Mouse (Mus musculus): ENCODE results near the gene Sec22b. TPM values are rescaled to one million over a fixed set of nuclear protein-coding genes. Genes with fewer than 3 reads are reported as not detected.

The Sec22b gene
- polyA plus RNA-seq, 1 experiment from 2014 or later: 136 TPM

GRCm38 (mm10) chr3:97956926-97957325, 55.9 kb downstream of the Sec22b start:
- Histone ChIP-seq H3K27me3 (ENCODE audit: control insufficient read depth, insufficient read depth, low read length) (no peaks in the 10 kb centered on the region), H3K9ac (ENCODE audit: low read depth, low read length) (no peak overlapping the region), H3K27ac (ENCODE audit: low read depth, low read length) (no peak overlapping the region), H3K4me1 (ENCODE audit: control insufficient read depth, insufficient read depth, low read length) (0 out of 2 replicates have a peak, but pooled peaks cover 3% of the 10 kb centered on the region), H3K36me3 (ENCODE audit: control insufficient read depth, insufficient read depth, low read length) (no peaks in the 10 kb centered on the region), H3K9me3 (ENCODE audit: control insufficient read depth, low read length) (no peaks in the 10 kb centered on the region), H3K4me2 (replicated peaks; ENCODE audit: low read depth, low read length) (no peak overlapping the region), H3K4me3 (ENCODE audit: low read length) (no peak overlapping the region)
- ATAC-seq (ENCODE audit: low FRiP score, low TSS enrichment): no peak
- WGBS: 57% methylated on average over 1 of the region's 1 CpGs

GRCm38 (mm10) chr3:97960783-97961594, 60.0 kb downstream of the Sec22b start:
- Histone ChIP-seq H3K4me3 (ENCODE audit: low read length) (no peak overlapping the region), H3K9ac (ENCODE audit: low read depth, low read length) (no peak overlapping the region)
- ATAC-seq (ENCODE audit: low FRiP score, low TSS enrichment): no peak

DNA sequence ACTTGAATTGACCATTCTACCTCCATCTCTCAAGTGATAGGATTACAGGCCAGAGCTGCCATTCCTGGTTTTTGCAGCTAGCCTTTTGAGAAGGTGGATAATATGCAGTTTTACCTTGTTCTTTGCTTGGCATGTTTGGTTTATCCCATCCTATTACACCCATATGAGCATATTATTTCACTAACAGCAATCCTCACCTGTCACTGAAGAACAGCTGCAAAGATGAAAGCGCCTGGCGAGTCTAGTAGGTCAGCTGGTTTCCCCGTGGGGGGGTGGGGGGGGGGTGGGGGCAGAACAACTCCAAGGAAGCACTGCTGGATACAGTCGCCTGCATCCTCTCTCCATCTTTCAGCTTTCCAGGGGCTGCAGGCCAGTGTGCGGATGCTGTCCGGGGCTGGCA, 61.0 kb downstream of the Sec22b start:
- WGBS: 77% methylated on average over 6 of the region's 6 CpGs
- H3K4me3 ChIP-seq (ENCODE audit: low read length): no peak overlapping the region
- ATAC-seq (ENCODE audit: low FRiP score, low TSS enrichment): no peak

More at GRCm38 (mm10) chr3:97960783-97961594, 60.0 kb downstream of the Sec22b start:
- H3K36me3 ChIP-seq (ENCODE audit: control insufficient read depth, insufficient read depth, low read length): no peaks in the 10 kb centered on the region
- H3K27me3 ChIP-seq (ENCODE audit: control insufficient read depth, insufficient read depth, low read length): no peaks in the 10 kb centered on the region
- H3K4me2 ChIP-seq (replicated peaks; ENCODE audit: low read depth, low read length): no peak overlapping the region
- H3K9me3 ChIP-seq (ENCODE audit: control insufficient read depth, low read length): no peaks in the 10 kb centered on the region
- no peak overlapping the region for H3K27ac ChIP-seq (ENCODE audit: low read depth, low read length)
- 0 out of 2 replicates have a peak, but pooled peaks cover 7% of the 10 kb centered on the region for H3K4me1 ChIP-seq (ENCODE audit: control insufficient read depth, insufficient read depth, low read length)
- 68% methylated on average over 14 of the region's 14 CpGs for WGBS

DNA sequence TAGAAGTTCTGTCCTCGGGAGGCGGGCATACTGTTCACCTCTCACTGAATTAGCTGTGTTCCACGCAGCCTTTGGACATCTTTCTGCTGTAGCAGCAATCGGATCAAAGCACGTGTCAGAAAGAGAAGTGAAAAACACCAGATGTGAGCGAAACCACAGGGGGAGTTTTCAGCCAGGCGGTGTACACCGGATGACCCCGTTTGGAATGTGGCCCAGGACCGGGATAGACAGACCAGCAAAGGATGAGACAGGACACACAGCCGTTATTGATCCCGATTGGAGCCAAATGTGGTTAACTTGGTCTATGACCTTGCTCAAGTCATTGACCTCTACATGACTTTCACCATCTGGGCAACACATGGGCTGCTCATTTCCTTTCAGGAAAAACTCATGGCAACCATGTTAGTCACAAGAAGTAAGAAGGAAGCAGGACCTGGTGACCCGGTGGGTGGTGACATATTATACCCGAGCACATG, 63.9 kb downstream of the Sec22b start:
- no peaks in the 10 kb centered on the region for H3K36me3 ChIP-seq (ENCODE audit: control insufficient read depth, insufficient read depth, low read length)
- no peak overlapping the region for H3K4me2 ChIP-seq (replicated peaks; ENCODE audit: low read depth, low read length)
- 60% methylated on average over 14 of the region's 14 CpGs for WGBS
- no peak overlapping the region for H3K27ac ChIP-seq (ENCODE audit: low read depth, low read length)
- peak; percentile 24; the same call in 1 of the 2 replicates for ATAC-seq (ENCODE audit: low FRiP score, low TSS enrichment)
- H3K9ac ChIP-seq (ENCODE audit: low read depth, low read length): no peak overlapping the region
- H3K4me1 ChIP-seq (ENCODE audit: control insufficient read depth, insufficient read depth, low read length): 0 out of 2 replicates have a peak, but pooled peaks cover 7% of the 10 kb centered on the region
- no peaks in the 10 kb centered on the region for H3K9me3 ChIP-seq (ENCODE audit: control insufficient read depth, low read length)
- H3K27me3 ChIP-seq (ENCODE audit: control insufficient read depth, insufficient read depth, low read length): no peaks in the 10 kb centered on the region
- no peak overlapping the region for H3K4me3 ChIP-seq (ENCODE audit: low read length)

More for the DNA sequence above, 61.0 kb downstream of the Sec22b start:
- Histone ChIP-seq H3K36me3 (ENCODE audit: control insufficient read depth, insufficient read depth, low read length) (no peaks in the 10 kb centered on the region), H3K4me2 (replicated peaks; ENCODE audit: low read depth, low read length) (no peak overlapping the region), H3K27me3 (ENCODE audit: control insufficient read depth, insufficient read depth, low read length) (no peaks in the 10 kb centered on the region), H3K9ac (ENCODE audit: low read depth, low read length) (no peak overlapping the region), H3K27ac (ENCODE audit: low read depth, low read length) (no peak overlapping the region), H3K4me1 (ENCODE audit: control insufficient read depth, insufficient read depth, low read length) (0 out of 2 replicates have a peak, but pooled peaks cover 7% of the 10 kb centered on the region), H3K9me3 (ENCODE audit: control insufficient read depth, low read length) (no peaks in the 10 kb centered on the region)

- peaks cover 17% of the 10 kb centered on the region for H3K4me1 ChIP-seq (ENCODE audit: control insufficient read depth, insufficient read depth, low read length)
- no peak overlapping the region for H3K4me2 ChIP-seq (replicated peaks; ENCODE audit: low read depth, low read length)
- H3K27ac ChIP-seq (ENCODE audit: low read depth, low read length): no peak overlapping the region
- no peak overlapping the region for H3K9ac ChIP-seq (ENCODE audit: low read depth, low read length)
- H3K9me3 ChIP-seq (ENCODE audit: control insufficient read depth, low read length): no peaks in the 10 kb centered on the region
- H3K27me3 ChIP-seq (ENCODE audit: control insufficient read depth, insufficient read depth, low read length): no peaks in the 10 kb centered on the region
- WGBS: 50% methylated on average over 2 of the region's 2 CpGs
- no peak overlapping the region for H3K4me3 ChIP-seq (ENCODE audit: low read length)
- H3K36me3 ChIP-seq (ENCODE audit: control insufficient read depth, insufficient read depth, low read length): no peaks in the 10 kb centered on the region
- no peak for ATAC-seq (ENCODE audit: low FRiP score, low TSS enrichment)
Observed at GRCm38 (mm10) chr3:97967627-97968026, 66.6 kb downstream of the Sec22b start.

DNA sequence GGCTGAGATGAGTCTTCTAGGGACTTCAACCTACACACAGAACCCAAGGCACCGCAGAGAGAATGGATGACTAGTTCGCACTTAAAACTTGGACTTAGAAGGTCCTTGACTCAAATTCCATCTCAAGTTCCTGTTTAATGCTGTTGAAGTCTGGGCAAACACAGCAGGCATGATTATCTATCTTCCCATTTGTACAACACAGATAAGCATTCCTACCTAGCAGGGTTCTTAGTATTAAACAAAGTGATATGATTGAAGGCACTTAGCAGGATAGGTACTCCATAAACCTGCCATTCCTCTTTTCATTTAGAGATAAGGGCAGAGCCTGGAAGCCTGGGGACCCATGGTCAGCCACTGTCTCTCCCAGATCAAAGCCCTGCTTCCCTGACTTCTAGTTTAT, 67.2 kb downstream of the Sec22b start:
- no peak for ATAC-seq (ENCODE audit: low FRiP score, low TSS enrichment)
- WGBS: 87% methylated on average over 2 of the region's 2 CpGs
- Histone ChIP-seq H3K9me3 (ENCODE audit: control insufficient read depth, low read length) (no peaks in the 10 kb centered on the region), H3K4me2 (replicated peaks; ENCODE audit: low read depth, low read length) (no peak overlapping the region), H3K4me3 (ENCODE audit: low read length) (no peak overlapping the region), H3K9ac (ENCODE audit: low read depth, low read length) (no peak overlapping the region), H3K36me3 (ENCODE audit: control insufficient read depth, insufficient read depth, low read length) (no peaks in the 10 kb centered on the region), H3K27ac (ENCODE audit: low read depth, low read length) (no peak overlapping the region), H3K4me1 (ENCODE audit: control insufficient read depth, insufficient read depth, low read length) (peaks cover 22% of the 10 kb centered on the region), H3K27me3 (ENCODE audit: control insufficient read depth, insufficient read depth, low read length) (no peaks in the 10 kb centered on the region)

- H3K27me3 ChIP-seq (ENCODE audit: control insufficient read depth, insufficient read depth, low read length): no peaks in the 10 kb centered on the region
- H3K9me3 ChIP-seq (ENCODE audit: control insufficient read depth, low read length): no peaks in the 10 kb centered on the region
- 67% methylated on average over 1 of the region's 1 CpGs for WGBS
- peaks cover 22% of the 10 kb centered on the region for H3K4me1 ChIP-seq (ENCODE audit: control insufficient read depth, insufficient read depth, low read length)
- H3K4me2 ChIP-seq (replicated peaks; ENCODE audit: low read depth, low read length): no peak overlapping the region
- H3K27ac ChIP-seq (ENCODE audit: low read depth, low read length): no peak overlapping the region
- no peak for ATAC-seq (ENCODE audit: low FRiP score, low TSS enrichment)
- no peak overlapping the region for H3K9ac ChIP-seq (ENCODE audit: low read depth, low read length)
- no peaks in the 10 kb centered on the region for H3K36me3 ChIP-seq (ENCODE audit: control insufficient read depth, insufficient read depth, low read length)
- H3K4me3 ChIP-seq (ENCODE audit: low read length): no peak overlapping the region
Observed at GRCm38 (mm10) chr3:97969019-97969418, 68.0 kb downstream of the Sec22b start.

- Histone ChIP-seq H3K27me3 (ENCODE audit: control insufficient read depth, insufficient read depth, low read length) (no peaks in the 10 kb centered on the region), H3K36me3 (ENCODE audit: control insufficient read depth, insufficient read depth, low read length) (no peaks in the 10 kb centered on the region), H3K27ac (ENCODE audit: low read depth, low read length) (0 out of 2 replicates have a peak overlapping the region, but pooled peaks have one; percentile 44), H3K4me3 (ENCODE audit: low read length) (no peak overlapping the region), H3K4me1 (ENCODE audit: control insufficient read depth, insufficient read depth, low read length) (peaks cover 22% of the 10 kb centered on the region), H3K4me2 (replicated peaks; ENCODE audit: low read depth, low read length) (no peak overlapping the region), H3K9ac (ENCODE audit: low read depth, low read length) (no peak overlapping the region), H3K9me3 (ENCODE audit: control insufficient read depth, low read length) (no peaks in the 10 kb centered on the region)
- WGBS: 6% methylated on average over 7 of the region's 7 CpGs
- peak; percentile 70 for ATAC-seq (ENCODE audit: low FRiP score, low TSS enrichment)
Observed at GRCm38 (mm10) chr3:97971117-97971516, 70.1 kb downstream of the Sec22b start.

- Histone ChIP-seq H3K36me3 (ENCODE audit: control insufficient read depth, insufficient read depth, low read length) (no peaks in the 10 kb centered on the region), H3K4me3 (ENCODE audit: low read length) (no peak overlapping the region), H3K9me3 (ENCODE audit: control insufficient read depth, low read length) (no peaks in the 10 kb centered on the region), H3K4me1 (ENCODE audit: control insufficient read depth, insufficient read depth, low read length) (peaks cover 22% of the 10 kb centered on the region), H3K9ac (ENCODE audit: low read depth, low read length) (no peak overlapping the region), H3K4me2 (replicated peaks; ENCODE audit: low read depth, low read length) (no peak overlapping the region), H3K27ac (ENCODE audit: low read depth, low read length) (0 out of 2 replicates have a peak overlapping the region, but pooled peaks have one; percentile 12), H3K27me3 (ENCODE audit: control insufficient read depth, insufficient read depth, low read length) (no peaks in the 10 kb centered on the region)
- WGBS: 24% methylated on average over 5 of the region's 5 CpGs
- peak; percentile 88 for ATAC-seq (ENCODE audit: low FRiP score, low TSS enrichment)
Observed at GRCm38 (mm10) chr3:97972200-97972599, 71.2 kb downstream of the Sec22b start.
